Mouse (Mus musculus): Measurements from ENCODE around the gene Spns3. TPM values are rescaled to one million over a fixed set of nuclear protein-coding genes. Genes with fewer than 3 reads are reported as not detected.

Spns3 gene
- polyA plus RNA-seq, 1 experiment from 2014 or later, result 0.17 TPM

GRCm38 (mm10) chr11:72453105-72453953 lies 97.0 kb downstream of the Spns3 start:
- Histone ChIP-seq H3K9me3 (replicated peaks; ENCODE audit: control insufficient read depth, low read length) (no peaks in the 10 kb centered on the region), H3K4me2 (no peak overlapping the region), H3K36me3 (ENCODE audit: control insufficient read depth, insufficient read depth, low read length) (peaks cover 33% of the 10 kb centered on the region), H3K4me1 (ENCODE audit: control insufficient read depth, insufficient read depth, low read length) (peaks cover 5% of the 10 kb centered on the region; the same call in 1 of the 2 replicates), H3K27ac (ENCODE audit: low read depth, low read length) (no peak overlapping the region), H3K4me3 (ENCODE audit: low read depth, low read length) (no peak overlapping the region), H3K27me3 (ENCODE audit: control insufficient read depth, insufficient read depth, low read length) (no peaks in the 10 kb centered on the region), H3K9ac (ENCODE audit: low read depth, low read length) (no peak overlapping the region)
- no peak for ATAC-seq (replicated peaks; ENCODE audit: insufficient number of reproducible peaks, low FRiP score, low TSS enrichment)
- 59% methylated on average over 15 of the region's 15 CpGs for WGBS (ENCODE audit: insufficient replicate concordance)

- WGBS (ENCODE audit: insufficient replicate concordance), result 85% methylated on average over 3 of the region's 3 CpGs
- H3K36me3 ChIP-seq (ENCODE audit: control insufficient read depth, insufficient read depth, low read length), result peaks cover 41% of the 10 kb centered on the region
Observed at GRCm38 (mm10) chr11:72452140-72452665, 98.1 kb downstream of the Spns3 start.

GRCm38 (mm10) chr11:72447475-72447874 lies 102.8 kb downstream of the Spns3 start:
- Histone ChIP-seq H3K27me3 (ENCODE audit: control insufficient read depth, insufficient read depth, low read length) (no peaks in the 10 kb centered on the region), H3K4me3 (ENCODE audit: low read depth, low read length) (no peak overlapping the region), H3K36me3 (ENCODE audit: control insufficient read depth, insufficient read depth, low read length) (peaks cover 78% of the 10 kb centered on the region), H3K4me2 (no peak overlapping the region), H3K4me1 (ENCODE audit: control insufficient read depth, insufficient read depth, low read length) (peaks cover 2% of the 10 kb centered on the region), H3K9ac (ENCODE audit: low read depth, low read length) (no peak overlapping the region), H3K9me3 (replicated peaks; ENCODE audit: control insufficient read depth, low read length) (no peaks in the 10 kb centered on the region), H3K27ac (ENCODE audit: low read depth, low read length) (no peak overlapping the region)
- 67% methylated on average over 8 of the region's 8 CpGs for WGBS (ENCODE audit: insufficient replicate concordance)
- ATAC-seq (replicated peaks; ENCODE audit: insufficient number of reproducible peaks, low FRiP score, low TSS enrichment), result no peak

More at GRCm38 (mm10) chr11:72452140-72452665, 98.1 kb downstream of the Spns3 start:
- H3K27ac ChIP-seq (ENCODE audit: low read depth, low read length), result no peak overlapping the region
- H3K27me3 ChIP-seq (ENCODE audit: control insufficient read depth, insufficient read depth, low read length), result no peaks in the 10 kb centered on the region
- H3K4me1 ChIP-seq (ENCODE audit: control insufficient read depth, insufficient read depth, low read length), result peaks cover 2% of the 10 kb centered on the region; the same call in 1 of the 2 replicates
- no peak overlapping the region for H3K4me3 ChIP-seq (ENCODE audit: low read depth, low read length)
- H3K4me2 ChIP-seq, result no peak overlapping the region
- no peak overlapping the region for H3K9ac ChIP-seq (ENCODE audit: low read depth, low read length)
- no peak for ATAC-seq (replicated peaks; ENCODE audit: insufficient number of reproducible peaks, low FRiP score, low TSS enrichment)
- H3K9me3 ChIP-seq (replicated peaks; ENCODE audit: control insufficient read depth, low read length), result no peaks in the 10 kb centered on the region

GRCm38 (mm10) chr11:72446311-72447105 lies 103.8 kb downstream of the Spns3 start:
- peaks cover 9% of the 10 kb centered on the region for H3K4me1 ChIP-seq (ENCODE audit: control insufficient read depth, insufficient read depth, low read length)
- WGBS (ENCODE audit: insufficient replicate concordance), result 86% methylated on average over 6 of the region's 6 CpGs
- no peak overlapping the region for H3K27ac ChIP-seq (ENCODE audit: low read depth, low read length)
- peaks cover 74% of the 10 kb centered on the region for H3K36me3 ChIP-seq (ENCODE audit: control insufficient read depth, insufficient read depth, low read length)
- no peaks in the 10 kb centered on the region for H3K27me3 ChIP-seq (ENCODE audit: control insufficient read depth, insufficient read depth, low read length)
- H3K4me2 ChIP-seq, result no peak overlapping the region
- no peaks in the 10 kb centered on the region for H3K9me3 ChIP-seq (replicated peaks; ENCODE audit: control insufficient read depth, low read length)
- H3K9ac ChIP-seq (ENCODE audit: low read depth, low read length), result no peak overlapping the region
- H3K4me3 ChIP-seq (ENCODE audit: low read depth, low read length), result no peak overlapping the region
- ATAC-seq (replicated peaks; ENCODE audit: insufficient number of reproducible peaks, low FRiP score, low TSS enrichment), result no peak

Other genes with a start within 250 kb of the Spns3 start
- 2.3 and 2.4 TPM in 2 replicates for gene Xaf1, start 248.9 kb downstream of the Spns3 start, polyA plus RNA-seq (2014; fragmentation: Nextera tagmentation; extraction: Ambion mirVana)
- gene Fbxo39, start 236.1 kb downstream of the Spns3 start, polyA plus RNA-seq (2014; fragmentation: Nextera tagmentation; extraction: Ambion mirVana), result not detected in 2 replicates
- 0.52 and 0.99 TPM in 2 replicates for gene Tekt1, start 188.1 kb downstream of the Spns3 start, polyA plus RNA-seq (2014; fragmentation: Nextera tagmentation; extraction: Ambion mirVana)
- 107 and 123 TPM in 2 replicates for gene Smtnl2, start 138.8 kb downstream of the Spns3 start, polyA plus RNA-seq (2014; fragmentation: Nextera tagmentation; extraction: Ambion mirVana)
- not detected in 2 replicates for gene Ggt6, start 115.0 kb downstream of the Spns3 start, polyA plus RNA-seq (2014; fragmentation: Nextera tagmentation; extraction: Ambion mirVana)
- 93.8 and 101 TPM in 2 replicates for gene Mybbp1a, start 109.2 kb downstream of the Spns3 start, polyA plus RNA-seq (2014; fragmentation: Nextera tagmentation; extraction: Ambion mirVana)
- 4.0 and 4.6 TPM in 2 replicates for gene Spns2, start 60.6 kb downstream of the Spns3 start, polyA plus RNA-seq (2014; fragmentation: Nextera tagmentation; extraction: Ambion mirVana)
- gene Ube2g1, start 56.8 kb upstream of the Spns3 start, polyA plus RNA-seq (2014; fragmentation: Nextera tagmentation; extraction: Ambion mirVana), result 68.3 and 68.8 TPM in 2 replicates
- 24.4 and 25.1 TPM in 2 replicates for gene Ankfy1, start 139.5 kb upstream of the Spns3 start, polyA plus RNA-seq (2014; fragmentation: Nextera tagmentation; extraction: Ambion mirVana)
- gene Cyb5d2, start 245.6 kb upstream of the Spns3 start, polyA plus RNA-seq (2014; fragmentation: Nextera tagmentation; extraction: Ambion mirVana), result 4.9 and 5.4 TPM in 2 replicates
- gene Zzef1, start 245.7 kb upstream of the Spns3 start, polyA plus RNA-seq (2014; fragmentation: Nextera tagmentation; extraction: Ambion mirVana), result 7.6 and 7.9 TPM in 2 replicates

Measured in heart, embryonic 11.5 days (tissue).